Mouse (Mus musculus): ENCODE results near the gene Gm8279. TPM values are rescaled to one million over a fixed set of nuclear protein-coding genes. Genes with fewer than 3 reads are reported as not detected.
"Not testable (repeated sequence)": the region's sequence is repeated elsewhere in the genome, so short reads cannot be mapped to it uniquely, and the experiment has no call there.

Gm8279 gene
- polyA plus RNA-seq (2015; fragmentation: Nextera tagmentation; extraction: Ambion mirVana): not detected in 2 replicates

DNA sequence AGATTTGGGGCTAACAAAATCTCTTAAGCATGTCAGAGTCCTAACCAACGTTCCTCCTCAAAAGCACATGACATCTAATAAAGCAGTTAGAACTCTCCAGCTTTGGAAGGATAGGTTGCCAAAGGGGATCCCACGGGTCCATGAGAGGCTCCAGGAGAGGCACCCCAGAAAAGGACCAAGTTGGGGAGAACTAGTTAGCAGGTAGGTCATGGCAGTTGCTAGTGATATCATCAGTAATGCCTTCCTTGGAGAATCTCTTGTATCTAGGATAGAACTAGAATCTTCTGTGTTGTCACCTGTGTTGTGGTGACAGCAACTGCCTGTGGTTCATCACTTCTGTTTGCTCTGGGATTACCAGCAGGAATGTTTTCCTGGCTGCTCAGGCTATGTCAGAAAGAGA, at the start of gene Gm8279:
Gm8279 (plus strand) TSS at position 301 of the 400 bp plus-strand sequence.
- not testable (repeated sequence) for ATAC-seq; H3K4me3 ChIP-seq; H3K27me3 ChIP-seq; H3K4me2 ChIP-seq; H3K27ac ChIP-seq; H3K4me1 ChIP-seq; H3K9ac ChIP-seq; H3K36me3 ChIP-seq (ENCODE audit: poor library complexity, severe bottlenecking); H3K9me3 ChIP-seq (replicated peaks)
- 83% methylated on average over 2 of the region's 2 CpGs for WGBS

DNA sequence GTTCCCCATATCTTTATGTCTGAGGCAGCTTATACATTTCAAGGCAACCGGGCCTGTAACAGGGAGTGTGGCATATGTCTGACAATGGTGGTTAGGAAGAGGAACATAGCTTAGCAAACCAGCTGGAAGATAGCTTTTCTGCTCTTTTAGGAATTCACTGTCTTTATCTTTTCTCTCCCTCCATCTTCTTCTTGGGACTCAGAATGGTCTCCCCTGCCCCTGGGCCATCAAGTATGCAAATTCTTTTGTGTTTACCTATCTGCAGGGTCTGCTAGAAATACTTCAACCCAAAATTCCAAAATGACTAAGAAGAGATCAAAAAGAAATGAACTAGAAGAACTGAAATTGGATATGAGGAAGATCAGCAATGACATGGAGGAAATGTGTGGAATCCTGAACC, 32.9 kb downstream of the Gm8279 start, which contains the start of gene Gm3317:
Gm3317 (plus strand) TSS at position 301 of the 400 bp plus-strand sequence.
- no CpG with 5 or more reads among the region's 1 CpGs for WGBS
- not testable (repeated sequence) for ATAC-seq; H3K4me3 ChIP-seq; H3K27ac ChIP-seq; H3K9me3 ChIP-seq (replicated peaks); H3K4me1 ChIP-seq; H3K9ac ChIP-seq; H3K36me3 ChIP-seq (ENCODE audit: poor library complexity, severe bottlenecking); H3K4me2 ChIP-seq; H3K27me3 ChIP-seq

- H3K27ac ChIP-seq; H3K36me3 ChIP-seq (ENCODE audit: poor library complexity, severe bottlenecking); H3K4me2 ChIP-seq; H3K4me1 ChIP-seq; H3K9me3 ChIP-seq (replicated peaks); ATAC-seq; H3K4me3 ChIP-seq; H3K27me3 ChIP-seq; H3K9ac ChIP-seq: not testable (repeated sequence)
- WGBS: no CpG with 5 or more reads among the region's 3 CpGs
These were observed 54.2 kb downstream of the Gm8279 start, which contains the start of gene Gm8271 for GRCm38 (mm10) chr14:5185493-5185892. TSS of gene Gm8271 (plus strand) at chr14:5185793.

Other genes starting within 250 kb of the Gm8279 start
- gene Gm3278, start 239.1 kb upstream of the Gm8279 start, polyA plus RNA-seq (2015; fragmentation: Nextera tagmentation; extraction: Ambion mirVana): not detected in 2 replicates
- not detected in 2 replicates for gene Gm8297, start 147.6 kb upstream of the Gm8279 start, polyA plus RNA-seq (2015; fragmentation: Nextera tagmentation; extraction: Ambion mirVana)
- not detected in 2 replicates for gene Gm3298, start 115.6 kb upstream of the Gm8279 start, polyA plus RNA-seq (2015; fragmentation: Nextera tagmentation; extraction: Ambion mirVana)
- gene 4930555G01Rik, start 80.9 kb upstream of the Gm8279 start, polyA plus RNA-seq (2015; fragmentation: Nextera tagmentation; extraction: Ambion mirVana): not detected in 2 replicates
- 3.1 and 4.4 TPM in 2 replicates for gene Gm8281, start 60.5 kb upstream of the Gm8279 start, polyA plus RNA-seq (2015; fragmentation: Nextera tagmentation; extraction: Ambion mirVana)
- gene Gm3317, start 33.0 kb downstream of the Gm8279 start, polyA plus RNA-seq (2015; fragmentation: Nextera tagmentation; extraction: Ambion mirVana): not detected in 2 replicates
- gene Gm8271, start 54.3 kb downstream of the Gm8279 start, polyA plus RNA-seq (2015; fragmentation: Nextera tagmentation; extraction: Ambion mirVana): not detected in 2 replicates
- not detected in 2 replicates for gene Gm3526, start 129.1 kb downstream of the Gm8279 start, polyA plus RNA-seq (2015; fragmentation: Nextera tagmentation; extraction: Ambion mirVana)
- not detected in 2 replicates for gene Gm3542, start 203.4 kb downstream of the Gm8279 start, polyA plus RNA-seq (2015; fragmentation: Nextera tagmentation; extraction: Ambion mirVana)